Mouse (Mus musculus): ENCODE results near the gene Arhgef28. TPM values are rescaled to one million over a fixed set of nuclear protein-coding genes. Genes with fewer than 3 reads are reported as not detected.

The Arhgef28 gene
- polyA plus RNA-seq, 1 experiment from 2014 or later, result 0.40 TPM

DNA sequence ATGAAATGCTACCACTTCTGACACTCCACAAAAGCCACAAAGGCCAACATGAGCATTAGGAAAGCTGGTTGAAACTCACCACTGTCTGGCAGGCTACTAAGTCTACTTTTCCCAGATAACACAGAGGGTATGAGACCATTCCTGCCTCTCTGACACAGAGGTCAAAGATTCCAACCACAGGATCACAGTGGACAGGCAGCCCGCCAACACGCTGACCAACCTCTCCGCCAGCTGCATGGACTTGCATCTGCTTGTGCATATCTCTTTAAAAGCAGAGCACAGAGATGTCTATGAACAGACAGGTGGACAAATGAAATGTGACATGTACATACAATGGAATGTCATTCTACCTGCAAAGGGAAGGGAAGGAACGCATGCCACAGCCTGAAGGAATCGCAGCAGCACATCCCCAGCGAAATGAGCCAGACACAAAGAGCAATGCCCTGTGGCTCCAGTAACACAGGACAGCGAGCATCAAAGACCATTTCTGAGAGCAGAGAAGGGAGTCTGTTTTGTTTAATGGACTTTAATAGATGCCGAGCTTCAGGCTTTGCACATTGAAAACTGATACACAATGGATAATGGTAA is 59.6 kb downstream of the Arhgef28 start:
- H3K9ac ChIP-seq, result no peak overlapping the region
- no peak overlapping the region for H3K4me3 ChIP-seq (replicated peaks)
- no peaks in the 10 kb centered on the region for H3K4me1 ChIP-seq (replicated peaks)
- H3K9me3 ChIP-seq (replicated peaks), result no peaks in the 10 kb centered on the region
- H3K36me3 ChIP-seq, result no peaks in the 10 kb centered on the region
- ATAC-seq (ENCODE audit: low read depth) (no peak), DNase-seq (no peak)
- WGBS (ENCODE audit: insufficient replicate concordance), result 80% methylated on average over 8 of the region's 8 CpGs
- no peaks in the 10 kb centered on the region for H3K27me3 ChIP-seq
- H3K27ac ChIP-seq, result no peak overlapping the region
- H3K4me2 ChIP-seq, result no peak overlapping the region

DNA sequence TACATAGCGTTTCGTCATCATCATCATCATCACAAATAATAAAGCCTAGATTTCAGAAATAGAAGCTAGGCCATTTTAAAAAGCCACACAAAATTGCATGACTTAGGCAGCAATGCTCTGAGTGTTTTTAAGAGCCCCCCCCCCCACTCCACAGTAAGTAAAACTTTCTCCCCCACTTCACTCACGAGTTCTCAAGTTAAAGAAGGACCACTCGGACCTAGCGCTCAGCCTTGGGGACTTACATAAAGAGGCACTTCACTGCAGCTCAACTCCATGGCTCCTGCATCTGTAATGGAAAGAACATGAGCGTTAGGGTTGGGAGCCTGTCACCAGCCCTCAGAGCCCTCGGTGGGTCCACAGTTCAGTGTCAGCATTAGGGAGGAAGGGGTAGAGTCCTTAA is 60.9 kb downstream of the Arhgef28 start:
- H3K4me1 ChIP-seq (replicated peaks), result no peaks in the 10 kb centered on the region
- H3K36me3 ChIP-seq, result no peaks in the 10 kb centered on the region
- ATAC-seq (ENCODE audit: low read depth) (no peak), DNase-seq (no peak)
- H3K27me3 ChIP-seq, result no peaks in the 10 kb centered on the region
- no peak overlapping the region for H3K9ac ChIP-seq
- H3K9me3 ChIP-seq (replicated peaks), result no peaks in the 10 kb centered on the region
- H3K4me2 ChIP-seq, result no peak overlapping the region
- no peak overlapping the region for H3K4me3 ChIP-seq (replicated peaks)
- H3K27ac ChIP-seq, result no peak overlapping the region
- 71% methylated on average over 7 of the region's 7 CpGs for WGBS (ENCODE audit: insufficient replicate concordance)

DNA sequence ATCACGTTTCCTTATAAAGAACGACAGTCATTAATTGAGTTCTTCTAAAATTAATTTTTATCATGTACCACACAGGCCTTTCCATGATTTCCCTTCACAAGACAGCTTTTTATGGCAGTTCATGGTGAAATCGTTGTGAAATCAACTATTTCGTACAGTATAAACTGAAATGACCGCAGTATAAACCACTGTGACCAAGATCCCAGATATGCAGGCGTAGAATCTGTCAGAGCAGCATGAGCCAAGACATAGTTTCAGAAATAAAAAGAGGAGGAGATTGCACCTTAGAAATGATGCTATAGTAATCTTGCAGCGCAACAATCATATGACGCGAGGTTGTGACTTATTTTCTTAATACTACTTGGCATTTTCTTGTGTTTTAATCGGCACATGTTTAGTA is 63.2 kb downstream of the Arhgef28 start:
- WGBS (ENCODE audit: insufficient replicate concordance), result 83% methylated on average over 10 of the region's 10 CpGs
- Histone ChIP-seq H3K4me2 (no peak overlapping the region), H3K27me3 (no peaks in the 10 kb centered on the region), H3K4me3 (replicated peaks) (no peak overlapping the region), H3K36me3 (no peaks in the 10 kb centered on the region), H3K4me1 (replicated peaks) (no peaks in the 10 kb centered on the region), H3K9ac (no peak overlapping the region), H3K9me3 (replicated peaks) (no peaks in the 10 kb centered on the region), H3K27ac (no peak overlapping the region)
- ATAC-seq (ENCODE audit: low read depth) (no peak), DNase-seq (no peak)

DNA sequence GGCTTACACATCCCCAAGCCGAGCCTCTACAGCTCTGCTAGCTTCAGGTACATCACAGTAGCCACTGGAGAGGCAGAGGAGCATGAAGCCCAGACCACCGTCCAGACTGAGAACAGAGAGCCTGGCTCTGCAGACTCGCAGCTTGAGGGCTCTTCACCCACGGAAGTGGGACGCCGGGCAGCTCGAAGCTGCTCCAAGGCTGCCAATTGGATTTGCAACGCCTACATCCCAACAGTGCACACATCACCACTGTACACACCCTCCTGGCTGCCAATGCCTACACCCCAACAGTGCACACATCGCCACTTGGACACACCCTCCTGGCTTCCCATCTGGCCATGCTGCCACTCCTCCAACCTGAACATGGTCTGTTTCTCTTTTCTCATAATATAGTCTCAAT is 65.6 kb downstream of the Arhgef28 start:
- ATAC-seq (ENCODE audit: low read depth) (no peak), DNase-seq (no peak)
- H3K4me1 ChIP-seq (replicated peaks), result no peaks in the 10 kb centered on the region; the same call in 1 of the 2 replicates
- no peak overlapping the region for H3K9ac ChIP-seq
- no peaks in the 10 kb centered on the region for H3K9me3 ChIP-seq (replicated peaks)
- WGBS (ENCODE audit: insufficient replicate concordance), result 66% methylated on average over 9 of the region's 9 CpGs
- no peak overlapping the region for H3K27ac ChIP-seq
- H3K4me2 ChIP-seq, result no peak overlapping the region
- H3K36me3 ChIP-seq, result no peaks in the 10 kb centered on the region
- H3K27me3 ChIP-seq, result no peaks in the 10 kb centered on the region
- no peak overlapping the region for H3K4me3 ChIP-seq (replicated peaks)

DNA sequence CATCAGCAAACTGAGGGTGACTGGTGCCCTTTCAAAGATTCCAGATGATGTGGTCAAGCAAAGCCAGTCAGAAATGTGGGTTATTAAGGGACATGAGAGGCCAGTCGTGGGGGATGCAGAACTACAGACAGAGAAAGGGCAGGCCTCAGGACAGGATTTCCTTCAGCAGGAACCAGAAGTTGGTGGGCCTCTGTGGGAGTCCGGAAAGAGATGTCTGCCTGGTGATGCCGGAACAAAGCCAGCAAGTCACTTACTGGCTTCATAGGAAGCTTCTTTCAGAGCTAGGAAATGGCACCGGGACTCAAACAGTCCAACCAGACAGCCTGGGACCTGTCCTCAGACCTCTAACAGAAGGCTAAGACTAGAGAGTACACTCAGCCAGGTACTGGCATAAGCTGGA is 67.5 kb downstream of the Arhgef28 start:
- H3K4me3 ChIP-seq (replicated peaks), result no peak overlapping the region
- H3K27ac ChIP-seq, result no peak overlapping the region
- H3K4me1 ChIP-seq (replicated peaks), result no peaks in the 10 kb centered on the region; the same call in 1 of the 2 replicates
- H3K27me3 ChIP-seq, result no peaks in the 10 kb centered on the region
- no peak overlapping the region for H3K9ac ChIP-seq
- no peak for DNase-seq
- H3K4me2 ChIP-seq, result no peak overlapping the region
- no peaks in the 10 kb centered on the region for H3K36me3 ChIP-seq
- H3K9me3 ChIP-seq (replicated peaks), result no peaks in the 10 kb centered on the region
- 17% methylated on average over 4 of the region's 4 CpGs for WGBS (ENCODE audit: insufficient replicate concordance)
- ATAC-seq (ENCODE audit: low read depth), result no peak

DNA sequence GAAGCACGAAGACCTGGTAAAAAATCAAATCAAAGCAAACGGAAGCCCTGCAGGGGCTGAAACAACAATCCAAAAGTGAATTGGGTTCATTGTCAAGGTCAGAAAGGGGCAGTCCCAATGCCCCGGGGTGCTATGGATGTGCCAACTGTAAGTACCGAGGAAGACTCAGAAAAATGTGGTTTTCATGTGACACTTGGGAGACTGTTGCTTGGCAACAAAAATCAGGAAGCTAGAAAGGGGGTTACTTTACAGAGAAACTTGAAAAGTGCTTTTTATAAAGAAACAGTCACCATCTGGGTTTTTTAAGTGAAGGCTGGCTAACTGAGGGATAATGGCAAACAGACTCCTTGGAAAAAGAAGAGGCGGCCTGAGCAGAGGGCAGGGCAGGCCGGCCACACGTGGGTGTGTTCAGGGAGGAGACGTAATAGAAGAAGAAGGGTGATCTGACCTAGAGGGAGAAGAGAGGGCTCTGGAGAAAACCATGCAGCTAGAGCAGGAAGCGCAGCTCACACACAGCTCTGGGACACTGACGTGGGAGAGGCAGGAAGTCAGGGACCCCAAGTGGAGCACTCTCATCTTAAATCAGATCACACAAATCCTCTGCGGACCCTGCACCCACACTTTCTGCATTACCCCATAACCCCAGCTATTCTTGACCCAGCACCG is 70.2 kb downstream of the Arhgef28 start:
- H3K4me1 ChIP-seq (replicated peaks), result no peaks in the 10 kb centered on the region; the same call in 1 of the 2 replicates
- ATAC-seq (ENCODE audit: low read depth) (no peak), DNase-seq (no peak)
- WGBS (ENCODE audit: insufficient replicate concordance), result 34% methylated on average over 12 of the region's 12 CpGs
- H3K27me3 ChIP-seq, result no peaks in the 10 kb centered on the region
- H3K4me3 ChIP-seq (replicated peaks), result no peak overlapping the region
- no peaks in the 10 kb centered on the region for H3K36me3 ChIP-seq
- no peaks in the 10 kb centered on the region for H3K9me3 ChIP-seq (replicated peaks)
- no peak overlapping the region for H3K4me2 ChIP-seq
- no peak overlapping the region for H3K27ac ChIP-seq
- H3K9ac ChIP-seq, result no peak overlapping the region

DNA sequence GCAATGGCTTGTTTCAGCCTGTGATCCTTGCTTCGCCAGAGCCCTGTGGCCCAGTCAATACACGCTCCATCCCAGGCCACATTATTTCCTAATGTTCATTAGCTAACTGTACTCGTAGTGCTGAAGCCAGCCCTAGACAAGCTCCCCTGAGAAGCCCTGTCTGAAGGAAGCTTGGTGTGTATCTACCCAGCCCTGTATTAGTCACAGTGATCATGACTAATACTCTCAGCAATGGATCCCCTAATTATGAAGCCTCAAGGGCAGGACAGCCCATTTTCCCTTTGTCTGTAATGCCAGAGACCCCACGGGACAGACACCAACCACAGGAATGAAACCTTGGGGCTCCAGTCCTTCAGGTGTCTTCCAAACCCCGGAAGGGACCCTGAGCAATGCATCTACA is 73.3 kb downstream of the Arhgef28 start:
- Histone ChIP-seq H3K27me3 (no peaks in the 10 kb centered on the region), H3K4me3 (replicated peaks) (no peak overlapping the region), H3K9me3 (replicated peaks) (no peaks in the 10 kb centered on the region), H3K4me2 (no peak overlapping the region), H3K27ac (no peak overlapping the region), H3K4me1 (replicated peaks) (no peaks in the 10 kb centered on the region; the same call in 1 of the 2 replicates), H3K36me3 (no peaks in the 10 kb centered on the region), H3K9ac (no peak overlapping the region)
- DNase-seq (no peak), ATAC-seq (ENCODE audit: low read depth) (no peak)
- WGBS (ENCODE audit: insufficient replicate concordance), result 61% methylated on average over 5 of the region's 5 CpGs

DNA sequence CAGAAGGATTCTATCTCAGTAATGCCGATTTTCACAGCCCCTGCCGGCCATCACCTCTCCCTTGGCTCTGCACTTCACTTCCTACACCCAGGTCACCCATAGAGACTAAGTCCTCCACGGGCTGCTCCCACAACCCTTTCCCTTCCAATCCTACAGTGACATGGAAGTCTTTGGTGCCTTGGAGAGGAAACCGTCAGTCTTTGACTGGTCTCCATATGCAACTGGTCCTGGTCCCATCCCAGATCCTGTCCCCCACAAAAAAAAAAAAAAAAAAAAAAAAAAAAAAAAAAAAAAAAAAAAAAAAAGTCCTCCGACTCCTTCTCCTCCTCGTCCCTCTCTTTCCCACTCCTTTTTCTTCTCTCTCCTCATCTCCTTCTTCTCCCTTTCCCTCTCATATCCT is 74.0 kb downstream of the Arhgef28 start:
- H3K36me3 ChIP-seq, result no peaks in the 10 kb centered on the region
- no peak overlapping the region for H3K9ac ChIP-seq
- no peaks in the 10 kb centered on the region for H3K4me1 ChIP-seq (replicated peaks)
- H3K4me2 ChIP-seq, result no peak overlapping the region
- H3K4me3 ChIP-seq (replicated peaks), result no peak overlapping the region
- WGBS (ENCODE audit: insufficient replicate concordance), result 62% methylated on average over 6 of the region's 6 CpGs
- no peak overlapping the region for H3K27ac ChIP-seq
- H3K27me3 ChIP-seq, result no peaks in the 10 kb centered on the region; the same call in 1 of the 2 replicates
- H3K9me3 ChIP-seq (replicated peaks), result no peaks in the 10 kb centered on the region
- DNase-seq, result no peak
- ATAC-seq (ENCODE audit: low read depth), result no peak

DNA sequence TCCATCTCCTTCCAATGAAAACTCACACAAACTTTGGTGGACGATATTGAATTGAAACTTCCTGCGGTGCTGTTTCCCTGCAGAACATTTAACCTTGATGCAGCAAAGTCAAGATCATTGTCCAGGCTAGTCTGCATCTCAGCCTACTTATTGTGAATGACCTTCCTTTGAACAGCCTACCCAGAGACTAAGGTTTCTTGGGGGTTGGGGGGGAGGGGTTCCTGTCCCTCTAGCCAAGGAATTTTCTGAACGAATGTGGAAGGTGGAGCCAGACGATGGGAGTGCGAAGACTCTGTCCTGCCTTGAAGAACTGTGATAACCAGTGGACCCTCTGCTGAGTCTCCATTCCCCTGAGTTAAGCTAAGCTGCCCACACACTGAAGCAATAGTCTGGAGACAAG is 80.6 kb downstream of the Arhgef28 start:
- H3K9me3 ChIP-seq (replicated peaks), result no peaks in the 10 kb centered on the region
- H3K4me2 ChIP-seq, result no peak overlapping the region
- H3K4me3 ChIP-seq (replicated peaks), result no peak overlapping the region
- H3K27ac ChIP-seq, result no peak overlapping the region
- WGBS (ENCODE audit: insufficient replicate concordance), result 56% methylated on average over 5 of the region's 5 CpGs
- ATAC-seq (ENCODE audit: low read depth) (no peak), DNase-seq (no peak)
- peaks cover 4% of the 10 kb centered on the region for H3K27me3 ChIP-seq
- H3K9ac ChIP-seq, result no peak overlapping the region
- H3K36me3 ChIP-seq, result no peaks in the 10 kb centered on the region
- peaks cover 12% of the 10 kb centered on the region for H3K4me1 ChIP-seq (replicated peaks)

DNA sequence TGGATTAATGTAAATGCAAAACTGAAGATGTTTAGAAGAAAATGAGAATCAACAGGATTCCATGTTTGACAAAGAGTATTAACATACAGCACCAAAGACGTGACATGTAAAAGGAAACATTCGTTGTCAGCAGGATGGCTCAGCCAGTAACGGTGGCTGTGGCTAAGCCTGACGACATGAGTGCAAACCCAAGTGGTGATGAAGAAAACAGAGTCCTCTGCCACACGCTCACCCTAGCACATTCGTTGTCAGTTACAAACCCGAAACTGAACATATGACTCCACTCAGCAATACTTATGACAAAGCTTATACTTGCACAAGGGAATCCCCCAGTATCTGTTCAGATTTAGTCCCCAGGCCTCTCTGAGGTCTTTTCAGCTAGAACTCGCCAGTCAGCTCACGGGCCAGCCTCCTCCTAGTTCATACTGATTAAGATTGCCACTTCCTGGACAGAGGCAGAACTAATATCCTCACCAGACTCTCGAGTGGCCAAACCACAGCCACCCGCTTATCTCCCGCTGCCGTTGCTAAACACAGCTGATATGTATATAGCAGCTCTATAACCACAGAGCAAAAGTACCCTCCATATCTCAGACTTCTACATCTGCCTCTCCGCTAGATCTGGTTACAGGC is 82.0 kb downstream of the Arhgef28 start:
- no peak overlapping the region for H3K27ac ChIP-seq

DNA sequence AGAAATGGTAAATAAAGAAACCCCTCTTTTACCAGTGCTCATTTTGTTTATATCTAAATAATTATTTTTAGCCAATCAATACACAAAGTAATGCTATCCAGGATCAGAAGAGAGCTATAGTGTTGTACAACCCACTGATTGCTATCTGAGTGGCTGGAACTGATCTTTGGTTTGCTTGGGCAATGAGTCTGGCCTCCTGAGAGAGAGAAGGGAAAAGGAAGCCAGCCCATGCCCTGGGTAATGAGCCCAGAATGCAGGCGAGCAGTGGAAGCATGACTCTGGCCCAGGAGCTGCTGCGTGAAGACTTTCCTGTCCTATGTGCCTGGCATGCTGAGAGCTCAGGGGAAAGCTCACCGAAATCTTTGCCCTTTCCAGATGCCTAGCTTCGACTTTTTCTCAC is 83.5 kb downstream of the Arhgef28 start:
- Histone ChIP-seq H3K4me3 (replicated peaks) (no peak overlapping the region), H3K27ac (no peak overlapping the region), H3K4me1 (replicated peaks) (peaks cover 12% of the 10 kb centered on the region), H3K4me2 (no peak overlapping the region), H3K36me3 (no peaks in the 10 kb centered on the region), H3K9ac (no peak overlapping the region), H3K9me3 (replicated peaks) (no peaks in the 10 kb centered on the region), H3K27me3 (peaks cover 4% of the 10 kb centered on the region)
- DNase-seq (no peak), ATAC-seq (ENCODE audit: low read depth) (no peak)
- 30% methylated on average over 4 of the region's 4 CpGs for WGBS (ENCODE audit: insufficient replicate concordance)

More for the DNA sequence above, 82.0 kb downstream of the Arhgef28 start:
- H3K36me3 ChIP-seq, result no peaks in the 10 kb centered on the region
- DNase-seq, result peak; percentile 18
- ATAC-seq (ENCODE audit: low read depth), result peak; percentile 78
- no peak overlapping the region for H3K4me3 ChIP-seq (replicated peaks)
- H3K9ac ChIP-seq, result no peak overlapping the region
- H3K4me1 ChIP-seq (replicated peaks), result peaks cover 12% of the 10 kb centered on the region
- 12% methylated on average over 14 of the region's 14 CpGs for WGBS (ENCODE audit: insufficient replicate concordance)
- no peaks in the 10 kb centered on the region for H3K9me3 ChIP-seq (replicated peaks)
- peak overlapping the region; percentile 32 for H3K4me2 ChIP-seq
- peaks cover 4% of the 10 kb centered on the region for H3K27me3 ChIP-seq

DNA sequence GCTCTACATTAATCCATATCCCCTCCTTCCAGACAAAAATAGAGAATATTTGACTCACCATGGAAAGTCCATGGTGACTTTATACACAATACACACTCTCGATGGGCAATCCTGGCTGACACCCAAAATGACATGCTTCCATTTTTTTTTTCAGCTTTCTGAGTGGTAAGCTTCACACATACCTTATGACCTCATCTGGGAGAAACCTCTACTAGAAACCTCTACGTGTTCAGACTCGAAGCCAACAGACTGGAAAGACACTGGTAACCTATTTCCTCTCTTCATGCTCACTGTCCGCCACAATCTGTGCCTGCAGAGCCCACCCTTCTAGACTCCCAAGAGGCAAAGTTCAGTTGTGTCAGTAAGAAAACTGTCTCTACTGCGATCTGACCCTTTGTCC is 84.2 kb downstream of the Arhgef28 start:
- H3K36me3 ChIP-seq, result no peaks in the 10 kb centered on the region
- H3K4me3 ChIP-seq (replicated peaks), result no peak overlapping the region
- H3K4me1 ChIP-seq (replicated peaks), result peaks cover 12% of the 10 kb centered on the region
- no peak for DNase-seq
- H3K27ac ChIP-seq, result no peak overlapping the region
- no peak overlapping the region for H3K4me2 ChIP-seq
- no peaks in the 10 kb centered on the region for H3K9me3 ChIP-seq (replicated peaks)
- no peak overlapping the region for H3K9ac ChIP-seq
- WGBS (ENCODE audit: insufficient replicate concordance), result 42% methylated on average over 5 of the region's 5 CpGs
- H3K27me3 ChIP-seq, result peaks cover 4% of the 10 kb centered on the region
- ATAC-seq (ENCODE audit: low read depth), result no peak

Data from liver, embryonic 13.5 days (tissue).